Mouse (Mus musculus) erythroblast, embryonic 14.5 days (primary cell): ENCODE measurements around the gene Ifit3. TPM values are rescaled to one million over a fixed set of nuclear protein-coding genes. Genes with fewer than 3 reads are reported as not detected.
A peak's percentile ranks its signal among the peaks of the same experiment; 100 is the strongest.
"Not testable (repeated sequence)": the region's sequence is repeated elsewhere in the genome, so short reads cannot be mapped to it uniquely, and the experiment has no call there.

ENCODE experiments used
- H3K27me3 ChIP-seq: 2 replicates; pipeline ENCODE4 v1.6.1; 2012; ENCODE audit warnings: inconsistent platforms; ENCODE audit not compliant: control insufficient read depth
- H3K36me3 ChIP-seq: 2 replicates; pipeline ENCODE4 v1.6.1; 2012; ENCODE audit warnings: mild to moderate bottlenecking, inconsistent platforms; ENCODE audit not compliant: control insufficient read depth
- H3K4me1 ChIP-seq: 2 replicates; pipeline ENCODE4 v1.6.1; 2012; ENCODE audit warnings: inconsistent platforms; ENCODE audit not compliant: control insufficient read depth
- H3K4me3 ChIP-seq: replicated peaks from 2 replicates; pipeline ENCODE3; 2012; ENCODE audit warnings: moderate library complexity, mild to moderate bottlenecking, inconsistent platforms
- H3K9me3 ChIP-seq: 2 replicates; pipeline ENCODE4 v1.6.1; 2012; ENCODE audit warnings: low read length, inconsistent platforms, mixed read lengths; ENCODE audit not compliant: control insufficient read depth
- GATA1 ChIP-seq: IDR thresholded peaks from 2 replicates; pipeline ENCODE4 v1.6.1; 2012; ENCODE audit warnings: low read length, inconsistent platforms, mixed read lengths
- TAL1 ChIP-seq: IDR thresholded peaks from 3 replicates; pipeline ENCODE4 v1.6.1; 2012; ENCODE audit warnings: low read length, inconsistent platforms, mixed read lengths
- polyA plus RNA-seq: library from polyadenylated mRNA; stranded (reverse); fragments of >175 nt; gene quantifications from 2 replicates; pipeline ENCODE4 v1.2.3, GENCODE M21; 2012

Ifit3 gene
- polyA plus RNA-seq = 0.04 TPM in 1 of 2 replicates, not detected in the other

- not testable (repeated sequence) for H3K27me3 ChIP-seq, H3K4me1 ChIP-seq, H3K9me3 ChIP-seq, H3K36me3 ChIP-seq, H3K4me3 ChIP-seq
Observed at GRCm38 (mm10) chr19:34583126-34583766, at the start of gene Ifit3. TSS of gene Ifit3 (plus strand) at chr19:34583531.

GRCm38 (mm10) chr19:34539422-34539821 is 43.9 kb upstream of the Ifit3 start:
- no peaks in the 10 kb centered on the region; the same call in 1 of the 2 replicates for H3K27me3 ChIP-seq

GRCm38 (mm10) chr19:34546211-34546610 is 37.1 kb upstream of the Ifit3 start:
- TF ChIP-seq GATA1 = no peak
- no peak for TF ChIP-seq TAL1

More at GRCm38 (mm10) chr19:34539422-34539821, 43.9 kb upstream of the Ifit3 start:
- Histone ChIP-seq H3K36me3 (no peaks in the 10 kb centered on the region), H3K4me3 (no peak overlapping the region), H3K4me1 (no peaks in the 10 kb centered on the region), H3K9me3 (no peaks in the 10 kb centered on the region)
- TF ChIP-seq GATA1 (no peak), TAL1 (no peak)

GRCm38 (mm10) chr19:34547976-34548375 is 35.4 kb upstream of the Ifit3 start:
- TF ChIP-seq GATA1 (no peak), TAL1 (no peak)
- Histone ChIP-seq H3K4me3 (no peak overlapping the region), H3K36me3 (no peaks in the 10 kb centered on the region)

More at GRCm38 (mm10) chr19:34546211-34546610, 37.1 kb upstream of the Ifit3 start:
- Histone ChIP-seq H3K4me3 (no peak overlapping the region), H3K4me1 (peaks cover 14% of the 10 kb centered on the region), H3K27me3 (peaks cover 6% of the 10 kb centered on the region; the same call in 1 of the 2 replicates), H3K9me3 (no peaks in the 10 kb centered on the region), H3K36me3 (no peaks in the 10 kb centered on the region)

GRCm38 (mm10) chr19:34550205-34550533 is 33.2 kb upstream of the Ifit3 start:
- Histone ChIP-seq H3K27me3 (peaks cover 6% of the 10 kb centered on the region; the same call in 1 of the 2 replicates), H3K4me3 (peak overlapping the region; percentile 79), H3K36me3 (no peaks in the 10 kb centered on the region), H3K9me3 (no peaks in the 10 kb centered on the region), H3K4me1 (peaks cover 16% of the 10 kb centered on the region)
- no peak for TF ChIP-seq GATA1
- no peak for TF ChIP-seq TAL1

More at GRCm38 (mm10) chr19:34547976-34548375, 35.4 kb upstream of the Ifit3 start:
- Histone ChIP-seq H3K27me3 (peaks cover 6% of the 10 kb centered on the region; the same call in 1 of the 2 replicates), H3K9me3 (no peaks in the 10 kb centered on the region), H3K4me1 (peaks cover 16% of the 10 kb centered on the region)

GRCm38 (mm10) chr19:34550534-34551223 is 32.7 kb upstream of the Ifit3 start, which contains the start of gene Ifit2:
TSS of gene Ifit2 (plus strand) at chr19:34550694.
- H3K4me3 ChIP-seq = peak within 1 kb of the TSS; percentile 79
- TF ChIP-seq GATA1 (no peak), TAL1 (no peak)
- peaks cover 4% of the 10 kb centered on the region; the same call in 1 of the 2 replicates for H3K27me3 ChIP-seq
- H3K36me3 ChIP-seq = no peaks in the 10 kb centered on the region
- no peaks in the 10 kb centered on the region for H3K9me3 ChIP-seq
- peaks cover 16% of the 10 kb centered on the region for H3K4me1 ChIP-seq

- no peaks in the 10 kb centered on the region for H3K27me3 ChIP-seq
- no peaks in the 10 kb centered on the region for H3K9me3 ChIP-seq
- no peaks in the 10 kb centered on the region for H3K36me3 ChIP-seq
- no peak for TF ChIP-seq GATA1
- no peak for TF ChIP-seq TAL1
- no peak overlapping the region for H3K4me3 ChIP-seq
- peaks cover 16% of the 10 kb centered on the region for H3K4me1 ChIP-seq
Observed at GRCm38 (mm10) chr19:34551981-34552380, 31.4 kb upstream of the Ifit3 start.

GRCm38 (mm10) chr19:34553021-34553420 is 30.3 kb upstream of the Ifit3 start:
- H3K4me3 ChIP-seq = no peak overlapping the region
- H3K4me1 ChIP-seq = peaks cover 15% of the 10 kb centered on the region
- H3K36me3 ChIP-seq = no peaks in the 10 kb centered on the region
- H3K9me3 ChIP-seq = no peaks in the 10 kb centered on the region
- no peak for TF ChIP-seq GATA1
- TF ChIP-seq TAL1 = no peak
- no peaks in the 10 kb centered on the region for H3K27me3 ChIP-seq

- H3K36me3 ChIP-seq = no peaks in the 10 kb centered on the region
- H3K4me1 ChIP-seq = peaks cover 14% of the 10 kb centered on the region
- no peaks in the 10 kb centered on the region for H3K9me3 ChIP-seq
- H3K4me3 ChIP-seq = no peak overlapping the region
- TF ChIP-seq TAL1 (no peak), GATA1 (no peak)
- no peaks in the 10 kb centered on the region for H3K27me3 ChIP-seq
Observed at GRCm38 (mm10) chr19:34553522-34553921, 29.8 kb upstream of the Ifit3 start.
